ENCODE assay signal across 17 mouse cellular contexts in the genomic region with DNA sequence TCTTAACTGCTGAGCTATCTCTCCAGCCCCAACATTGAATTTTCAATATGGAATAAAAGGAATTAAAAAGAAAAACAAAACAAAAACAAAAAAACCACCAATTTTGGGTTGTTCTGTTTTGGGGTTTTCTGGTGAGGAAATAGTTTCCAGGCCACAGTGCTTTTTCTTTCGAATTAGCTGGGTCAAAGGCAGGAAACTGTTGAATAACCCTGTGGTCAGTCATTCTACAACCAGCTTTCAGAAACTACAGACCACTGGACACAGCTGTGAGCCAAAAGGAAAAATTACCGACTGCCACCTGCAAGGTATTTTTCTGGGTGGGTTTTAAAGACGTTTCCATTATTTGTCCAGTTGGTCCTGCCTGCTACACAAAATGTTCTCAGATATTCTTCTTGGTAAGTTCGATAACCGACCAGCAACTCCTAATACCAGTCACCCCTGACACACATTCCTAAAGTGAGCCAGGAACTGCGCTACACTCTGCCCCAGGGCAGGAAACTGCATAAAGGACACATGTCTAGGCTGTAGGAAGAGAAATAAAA. TPM values are rescaled to one million over a fixed set of nuclear protein-coding genes. Genes with fewer than 3 reads are reported as not detected.
A peak's percentile ranks its signal among the peaks of the same experiment; 100 is the strongest.
DNase-seq lines count a peak whose midpoint lies in the region; ATAC-seq and TF ChIP-seq lines count a peak whose summit lies in the region.
"Had no signal": no experiment of that assay in that cellular context is flagged by ENCODE, and none has a peak within 500 bp of the region (broad histone marks: within the 10 kb centered on the region; RNA-seq: fewer than 3 reads in every experiment).

No protein-coding gene starts in this region.

- peaks cover 24% of the 10 kb centered on the region for H3K4me1 ChIP-seq in kidney, adult 2 months (ENCODE audit: control insufficient read depth, insufficient read depth, low read length)
- H3K4me1 ChIP-seq in spleen, adult 2 months (ENCODE audit: control insufficient read depth, insufficient read depth, insufficient read length) = peaks cover 25% of the 10 kb centered on the region; the same call in 1 of the 2 replicates

- no peaks in the 10 kb centered on the region for H3K27me3 ChIP-seq in kidney, adult 2 months (replicated peaks; ENCODE audit: control insufficient read depth, insufficient read depth, low read length)
- H3K27me3 ChIP-seq in spleen, adult 2 months (ENCODE audit: control insufficient read depth, insufficient read depth, low read length) = no peaks in the 10 kb centered on the region
- H3K27me3 ChIP-seq: embryonic facial prominence, embryonic 12.5 days; neural tube, embryonic 12.5 days had no signal

- no peak for ATAC-seq in inflammation-experienced regulatory T-cells, adult 6 months
- ATAC-seq: intestine, embryonic 16.5 days had no signal

- TF ChIP-seq POLR2A in kidney, adult 2 months (IDR thresholded peaks at IDR 0.05; ENCODE audit: low read depth, low read length) = no peak
- no peak for TF ChIP-seq POLR2A in spleen, adult 2 months (IDR thresholded peaks at IDR 0.05; ENCODE audit: low read depth, low read length)

- TF ChIP-seq CTCF in kidney, adult 2 months (conservative IDR thresholded peaks at IDR 0.05; ENCODE audit: insufficient read depth, insufficient read length, low read depth, low read length) = no peak
- no peak for TF ChIP-seq CTCF in spleen, adult 2 months (IDR thresholded peaks at IDR 0.05; ENCODE audit: extremely low read depth, insufficient read depth, insufficient read length, insufficient replicate concordance)

- H3K4me3 ChIP-seq in kidney, adult 2 months (ENCODE audit: insufficient read depth, low read depth, low read length) = no peak overlapping the region
- H3K4me3 ChIP-seq in spleen, adult 2 months (ENCODE audit: extremely low read depth, insufficient read depth, insufficient read length) = no peak overlapping the region
- H3K4me3 ChIP-seq: embryonic facial prominence, embryonic 12.5 days; forebrain, embryonic 10.5 days; hindbrain, embryonic 10.5 days; neural tube, embryonic 12.5 days had no signal

- 38% methylated on average over 6 of the region's 6 CpGs for WGBS in kidney, adult 2 months
- WGBS in spleen, adult 2 months = 33% methylated on average over 6 of the region's 6 CpGs

- peak; percentile 91 for DNase-seq in heart, adult 11 months
- no peak for DNase-seq in heart, adult 18-20 months
- DNase-seq in kidney, adult 2 months = peak; percentile 45
- no peak for DNase-seq in kidney, adult 8-10 months
- no peak for DNase-seq in spleen, adult 2 months (ENCODE audit: low read depth in 1 of 2, low spot score in 2 of 2)
- DNase-seq in spleen, postnatal 14 days (ENCODE audit: low spot score in 2 of 2) = no peak
- no peak for DNase-seq in frontal cortex, postnatal 25 days (ENCODE audit: low spot score in 2 of 2)
- DNase-seq: adrenal gland, postnatal 36 days; cerebellum, postnatal 25 days; thymus, postnatal 4 days had no signal

- H3K27ac ChIP-seq in kidney, adult 2 months (ENCODE audit: insufficient read depth, low read depth, low read length) = peak overlapping the region; percentile 84; the same call in 1 of the 2 replicates
- H3K27ac ChIP-seq in spleen, adult 2 months (ENCODE audit: insufficient read depth, low read length) = peak overlapping the region; percentile 42; the same call in 1 of the 2 replicates
- H3K27ac ChIP-seq: forebrain, embryonic 10.5 days; hindbrain, embryonic 10.5 days; neural tube, embryonic 12.5 days had no signal

- no peaks in the 10 kb centered on the region; the same call in 1 of the 2 replicates for H3K36me3 ChIP-seq in kidney, adult 2 months (ENCODE audit: control insufficient read depth, insufficient read depth, low read length)
- H3K36me3 ChIP-seq in spleen, adult 2 months (ENCODE audit: control insufficient read depth, insufficient read depth, low read length) = no peaks in the 10 kb centered on the region
- H3K36me3 ChIP-seq: forebrain, embryonic 10.5 days; neural tube, embryonic 12.5 days had no signal

RNA-seq across cellular contexts. Expression of gene A930033H14Rik, which starts 44.8 kb away (rescaled TPM):
- total RNA-seq in heart, adult 18-20 months (2021) = under 1 TPM; 0.72 to 0.85 TPM
- 0.94 and 1.1 TPM in 2 replicates for polyA plus RNA-seq in kidney, adult 2 months (2012; rRNA removed)
- polyA plus RNA-seq in spleen, adult 2 months (2012; rRNA removed) = 0.53 and 0.58 TPM in 2 replicates
- not detected for polyA plus RNA-seq in inflammation-experienced regulatory T-cells, adult 6 months (2017; shearing (Covaris generic))
- total RNA-seq: MEL had no signal

Comparison
In these comparisons a context has a peak if more than half of its experiments do, and no peak if none do; other contexts are left out.
1. DNase-seq: peak in heart, adult 11 months (single experiment) and kidney, adult 2 months (single experiment); none in heart, adult 18-20 months (0 of 2), kidney, adult 8-10 months (0 of 2), spleen, adult 2 months (0 of 2), spleen, postnatal 14 days (0 of 2) and frontal cortex, postnatal 25 days (0 of 2).